Mouse (Mus musculus) lung, postnatal 0 days (tissue): ENCODE results near the gene Arel1.

Experiments
- CTCF ChIP-seq: IDR thresholded peaks from 2 replicates; pipeline ENCODE4 v1.5.1; 2016; ENCODE audit warnings: antibody characterized with exemption, mild to moderate bottlenecking
- EP300 ChIP-seq: IDR thresholded peaks from 2 replicates; pipeline ENCODE4 v1.6.1; 2016; ENCODE audit warnings: antibody characterized with exemption, mild to moderate bottlenecking, control low read depth

DNA sequence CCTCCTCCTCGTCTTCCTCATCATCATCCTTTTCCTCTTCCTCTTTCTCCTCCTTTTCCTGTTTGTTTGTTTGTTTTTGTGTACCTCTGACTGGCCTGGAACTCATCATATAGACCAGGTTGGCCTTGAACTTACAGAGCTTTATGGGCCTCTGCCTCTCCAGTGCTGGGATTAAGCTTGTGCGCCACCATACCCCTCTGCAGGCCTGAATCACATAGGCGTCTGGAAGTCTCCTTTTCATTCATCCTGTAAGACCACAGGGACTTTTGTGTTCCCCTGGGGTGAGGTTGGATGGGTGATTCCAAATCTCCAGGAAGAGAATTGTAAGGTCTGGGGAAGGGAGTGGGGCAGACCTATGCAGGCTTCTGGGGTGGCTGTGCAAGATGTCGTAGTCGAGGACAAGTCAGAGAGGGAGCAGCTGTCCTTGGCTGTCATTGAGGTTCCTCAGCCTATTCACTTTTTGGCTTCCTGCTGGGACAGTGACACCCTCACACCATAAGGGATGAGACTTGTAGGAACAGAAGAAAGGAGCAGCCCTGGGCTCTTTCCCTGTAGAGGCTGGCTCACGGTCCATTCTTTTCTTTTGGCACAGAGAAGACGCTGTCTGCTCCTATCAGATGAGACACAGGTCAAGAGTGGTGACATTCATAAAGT is 86.2 kb downstream of the Arel1 start:
- no peak for TF ChIP-seq CTCF
- no peak for TF ChIP-seq EP300
